Mouse (Mus musculus) lung, adult 2 months (tissue): ENCODE data around the gene Maml3. TPM values are rescaled to one million over a fixed set of nuclear protein-coding genes. Genes with fewer than 3 reads are reported as not detected.

Source experiments
- DNase-seq: peaks from one replicate; pipeline ENCODE4 v3.0.0; 2022
- H3K4me1 ChIP-seq: fragments of 200-500 bp; 2 replicates; pipeline ENCODE4 v1.6.1; 2011; ENCODE audit warnings: low read length; ENCODE audit not compliant: control insufficient read depth, insufficient read depth
- H3K4me3 ChIP-seq: fragments of 200-500 bp; replicated peaks from 2 replicates; pipeline ENCODE3; 2011; ENCODE audit warnings: low read depth, mild to moderate bottlenecking, control low read depth, low read length; ENCODE audit errors: extremely low read depth
- CTCF ChIP-seq: fragments of 200-500 bp; IDR thresholded peaks from 2 replicates; pipeline ENCODE4 v1.5.1; 2011; ENCODE audit warnings: mild to moderate bottlenecking, low read length, control low read depth; ENCODE audit not compliant: insufficient read depth
- POLR2A ChIP-seq: fragments of 200-500 bp; IDR thresholded peaks from 2 replicates; pipeline ENCODE4 v1.6.1; 2011; ENCODE audit warnings: low read depth, mild to moderate bottlenecking, control low read depth, low read length, borderline replicate concordance; ENCODE audit errors: extremely low read depth
- WGBS: fragments of 180-500 bp; shearing (Covaris S2); methylation state at CpG from one replicate; pipeline ENCODE4 v1.1.7; 2018; 5-methylcytosine and 5-hydroxymethylcytosine counted together
- polyA plus RNA-seq: library from polyadenylated mRNA; depleted of rRNA; stranded (reverse); fragments of >200 nt; gene quantifications from 2 replicates; pipeline ENCODE4 v1.2.3, GENCODE M21; 2012

The Maml3 gene
- polyA plus RNA-seq, 1 experiment, result 11.2 TPM

DNA sequence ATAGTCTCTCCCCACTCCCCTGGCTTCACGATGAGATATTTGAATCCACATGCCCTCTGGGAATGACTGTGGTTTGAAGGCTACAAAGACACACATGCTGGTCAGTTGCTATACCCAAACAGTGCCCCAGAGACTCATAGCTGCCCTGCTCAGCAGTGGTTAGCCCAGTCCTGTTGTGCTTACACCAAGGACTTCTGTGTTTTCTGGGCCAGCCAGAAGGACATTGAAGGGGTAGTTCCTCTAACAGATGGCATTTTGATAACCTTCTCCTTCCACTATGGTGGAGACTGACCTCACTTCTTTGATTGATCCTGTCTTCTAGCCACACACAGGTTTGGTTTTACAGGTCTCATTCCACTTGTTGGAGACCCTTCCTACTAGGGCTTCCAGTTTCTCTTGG lies 189.5 kb downstream of the Maml3 start:
- no peak for TF ChIP-seq CTCF
- no peak for TF ChIP-seq POLR2A
- no peak for DNase-seq
- Histone ChIP-seq H3K4me1 (peaks cover 9% of the 10 kb centered on the region), H3K4me3 (no peak overlapping the region)
- 61% methylated on average over 1 of the region's 1 CpGs for WGBS

DNA sequence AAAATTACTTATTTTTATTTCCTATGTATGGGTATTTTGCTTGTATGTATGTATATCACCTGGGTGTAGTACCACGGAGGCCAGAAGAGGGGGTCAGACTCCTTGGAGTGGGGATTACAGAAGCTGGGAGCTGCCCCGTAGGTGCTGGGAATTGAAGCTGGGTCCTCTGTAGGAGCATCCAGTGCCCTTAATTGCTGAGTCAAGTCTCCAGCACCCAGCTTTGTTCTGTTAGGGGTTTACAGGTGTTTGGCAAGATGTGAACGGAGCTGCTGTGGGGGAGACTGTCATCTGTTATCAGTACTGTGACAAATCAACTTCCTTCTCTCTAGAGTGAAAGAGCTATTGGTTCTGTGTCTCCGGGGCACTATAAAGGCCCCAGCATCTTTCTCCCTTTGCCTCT lies 190.0 kb downstream of the Maml3 start:
- TF ChIP-seq POLR2A (no peak), CTCF (no peak)
- WGBS, result 67% methylated on average over 4 of the region's 4 CpGs
- H3K4me3 ChIP-seq, result no peak overlapping the region

DNA sequence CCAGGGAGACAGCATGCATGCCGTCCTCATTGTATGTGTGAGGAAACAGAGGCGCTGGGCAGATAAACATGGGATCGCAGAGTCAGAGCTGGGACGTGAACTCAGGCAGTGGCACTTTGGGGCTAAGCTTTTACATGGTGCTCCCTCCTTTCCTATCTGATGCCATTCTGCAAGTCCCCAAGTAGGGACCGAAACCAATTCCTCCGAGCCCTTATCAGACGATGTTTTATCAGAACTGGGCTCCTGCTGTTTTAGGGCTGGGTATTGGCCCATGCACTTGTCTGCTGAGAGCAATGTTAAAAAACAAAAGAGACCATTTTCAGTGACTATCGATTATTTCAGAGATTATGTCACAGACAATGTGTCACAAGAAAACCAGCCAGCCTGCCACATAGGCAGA lies 191.4 kb downstream of the Maml3 start:
- TF ChIP-seq CTCF, result no peak
- TF ChIP-seq POLR2A, result no peak
- no peak for DNase-seq
- Histone ChIP-seq H3K4me1 (peaks cover 9% of the 10 kb centered on the region), H3K4me3 (no peak overlapping the region)
- 84% methylated on average over 8 of the region's 8 CpGs for WGBS

More for the DNA sequence above, 190.0 kb downstream of the Maml3 start:
- no peak for DNase-seq
- peaks cover 9% of the 10 kb centered on the region for H3K4me1 ChIP-seq

DNA sequence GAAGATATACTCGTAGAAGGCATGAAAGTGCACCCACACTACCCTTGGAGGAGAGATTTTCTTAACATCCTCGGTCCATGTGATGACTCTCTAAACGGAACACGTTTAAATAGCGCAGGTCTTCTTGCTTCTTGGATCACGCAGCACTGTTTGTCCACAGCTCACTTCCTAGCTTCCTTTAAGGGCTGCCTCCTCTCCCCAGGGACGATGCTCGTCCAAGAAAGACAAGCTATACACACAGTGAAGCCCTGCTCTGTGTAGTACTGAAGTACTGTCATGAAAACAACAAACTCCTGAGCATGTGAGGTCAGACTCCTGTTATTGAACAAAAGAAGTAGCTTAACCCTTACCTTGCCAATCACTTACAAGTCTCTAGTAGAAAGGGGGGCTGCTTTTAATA lies 192.7 kb downstream of the Maml3 start:
- H3K4me3 ChIP-seq, result no peak overlapping the region
- TF ChIP-seq POLR2A (no peak), CTCF (no peak)
- no peak for DNase-seq
- peaks cover 9% of the 10 kb centered on the region for H3K4me1 ChIP-seq
- WGBS, result 36% methylated on average over 8 of the region's 8 CpGs

DNA sequence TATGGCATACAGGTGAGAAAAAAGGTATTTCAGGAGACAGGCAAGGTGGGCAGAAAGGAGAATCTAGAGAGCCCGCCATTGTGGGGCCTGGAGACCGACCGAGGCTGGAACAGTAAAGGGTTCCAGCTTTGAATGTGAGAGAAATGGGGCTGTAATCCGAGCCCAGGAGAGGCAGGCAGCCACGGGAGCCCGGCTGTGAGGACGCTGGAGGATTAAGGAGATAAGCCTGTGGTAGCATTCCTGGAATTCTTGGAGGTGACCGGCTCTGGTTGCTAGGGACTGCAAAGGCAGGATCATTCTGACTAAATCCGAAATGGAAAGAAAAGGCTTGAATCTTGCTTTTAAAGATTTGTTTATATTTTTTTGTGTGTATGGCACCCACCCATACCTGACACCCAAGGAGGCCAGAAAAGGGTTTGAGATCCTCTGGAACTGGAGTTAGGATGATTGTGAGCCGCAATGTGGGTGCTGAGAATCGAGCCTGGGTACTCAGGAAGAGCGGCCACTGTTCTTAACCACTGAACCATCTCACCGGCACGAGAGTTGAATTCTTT lies 196.4 kb downstream of the Maml3 start:
- WGBS, result 48% methylated on average over 14 of the region's 14 CpGs
- no peak for TF ChIP-seq POLR2A
- TF ChIP-seq CTCF, result no peak
- H3K4me1 ChIP-seq, result no peaks in the 10 kb centered on the region
- DNase-seq, result no peak
- no peak overlapping the region for H3K4me3 ChIP-seq

DNA sequence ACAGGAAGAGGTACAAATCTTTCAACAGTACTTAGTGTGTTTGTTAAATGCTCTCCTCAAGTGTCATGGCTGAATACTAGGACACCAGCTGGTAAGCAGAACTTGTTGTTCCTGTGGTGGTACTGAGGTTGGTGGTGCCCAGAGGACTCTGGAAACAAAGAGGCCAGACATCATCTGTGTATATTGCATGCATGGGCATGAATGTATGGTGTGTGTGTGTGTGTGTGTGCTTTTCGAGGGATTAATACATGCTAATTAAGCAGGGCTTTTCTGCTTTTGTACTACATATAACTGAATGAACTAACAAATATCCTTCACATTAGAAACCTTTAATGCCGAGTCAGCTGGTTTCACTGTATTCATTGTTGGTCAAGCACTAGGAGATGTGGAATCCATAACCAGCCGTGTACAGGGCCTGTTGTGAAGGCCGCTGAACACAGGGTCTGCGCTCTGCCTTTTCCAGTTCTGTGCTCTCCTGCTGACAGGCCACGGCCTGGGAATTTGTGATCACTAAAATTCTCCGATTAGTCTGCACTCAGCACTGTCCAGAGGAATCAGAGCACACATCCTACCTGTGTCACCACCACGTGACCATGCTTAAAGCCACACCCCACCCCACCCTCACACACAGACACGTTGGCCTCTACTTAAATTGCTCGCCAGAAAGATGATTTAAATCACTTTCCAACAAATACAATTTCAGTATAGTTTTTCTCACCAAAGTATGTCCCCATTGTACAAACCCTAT lies 197.6 kb downstream of the Maml3 start:
- TF ChIP-seq POLR2A, result no peak
- TF ChIP-seq CTCF, result no peak
- Histone ChIP-seq H3K4me1 (no peaks in the 10 kb centered on the region), H3K4me3 (no peak overlapping the region)
- WGBS, result 78% methylated on average over 10 of the region's 10 CpGs
- DNase-seq, result no peak

DNA sequence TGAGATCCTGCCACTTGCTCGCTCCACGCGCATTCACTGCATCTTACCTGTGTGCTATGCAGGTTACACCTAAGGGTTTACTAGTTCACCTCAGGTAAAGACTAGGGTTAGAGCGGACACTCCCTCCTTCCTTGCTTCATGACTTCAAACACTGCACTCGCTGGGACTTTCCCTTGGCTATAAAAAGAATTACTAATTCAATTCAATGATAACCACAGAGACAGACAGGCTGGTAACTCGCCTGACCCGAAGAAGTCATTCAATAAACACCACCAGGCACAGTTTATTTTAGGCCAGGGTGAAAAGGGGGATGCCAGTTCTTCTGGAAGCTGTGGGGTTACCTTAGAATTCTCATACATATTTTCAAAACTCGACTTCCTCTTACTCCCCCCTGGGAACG lies 199.0 kb downstream of the Maml3 start:
- Histone ChIP-seq H3K4me3 (no peak overlapping the region), H3K4me1 (no peaks in the 10 kb centered on the region)
- DNase-seq, result no peak
- 36% methylated on average over 9 of the region's 9 CpGs for WGBS
- TF ChIP-seq POLR2A (no peak), CTCF (no peak)

DNA sequence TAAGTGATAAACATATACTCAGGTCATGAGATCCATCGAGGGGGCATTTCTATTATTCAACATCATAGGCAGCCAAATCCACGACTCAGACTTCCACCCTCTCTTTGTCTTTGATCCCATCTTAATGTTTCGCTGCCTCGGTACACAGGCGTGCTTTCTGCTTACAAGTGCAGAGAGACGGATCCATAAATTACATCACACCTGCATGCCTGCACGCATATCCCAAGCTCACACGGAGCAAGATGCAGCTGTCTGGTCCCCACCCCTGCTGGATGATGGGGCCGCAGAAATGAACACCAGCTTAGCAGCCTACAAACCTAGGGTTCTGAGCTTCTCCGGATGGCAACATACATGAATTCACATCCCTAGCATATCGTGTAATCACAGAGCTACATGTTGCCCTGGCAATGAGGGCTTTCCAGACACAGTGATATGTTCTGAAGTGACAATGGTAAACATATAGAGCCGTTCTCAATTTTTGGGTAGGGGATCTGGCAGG lies 200.5 kb downstream of the Maml3 start:
- 72% methylated on average over 12 of the region's 12 CpGs for WGBS
- no peak for TF ChIP-seq CTCF
- TF ChIP-seq POLR2A, result no peak
- no peak for DNase-seq
- no peak overlapping the region for H3K4me3 ChIP-seq
- no peaks in the 10 kb centered on the region for H3K4me1 ChIP-seq

DNA sequence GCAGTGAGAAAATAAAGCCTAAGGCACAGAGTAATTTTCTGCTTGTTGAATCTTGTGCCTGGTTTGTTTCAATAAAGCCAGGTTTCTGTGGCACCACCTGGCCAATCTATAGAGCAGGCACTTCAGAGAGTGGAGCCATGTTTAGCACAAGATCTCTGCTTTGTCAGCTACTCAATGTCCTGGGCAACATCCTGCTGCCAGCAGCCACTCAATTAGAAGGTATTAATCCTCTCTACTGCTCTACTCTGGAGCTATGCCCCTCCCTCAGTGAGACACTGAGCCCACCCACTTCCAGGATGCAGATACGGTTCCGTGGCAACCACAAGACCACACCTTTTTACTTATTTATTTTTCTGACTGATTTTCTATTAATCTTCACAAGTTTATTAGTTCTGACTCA lies 203.7 kb downstream of the Maml3 start:
- H3K4me3 ChIP-seq, result no peak overlapping the region
- TF ChIP-seq POLR2A (no peak), CTCF (no peak)
- no peak for DNase-seq
- H3K4me1 ChIP-seq, result no peaks in the 10 kb centered on the region
- 43% methylated on average over 2 of the region's 2 CpGs for WGBS

DNA sequence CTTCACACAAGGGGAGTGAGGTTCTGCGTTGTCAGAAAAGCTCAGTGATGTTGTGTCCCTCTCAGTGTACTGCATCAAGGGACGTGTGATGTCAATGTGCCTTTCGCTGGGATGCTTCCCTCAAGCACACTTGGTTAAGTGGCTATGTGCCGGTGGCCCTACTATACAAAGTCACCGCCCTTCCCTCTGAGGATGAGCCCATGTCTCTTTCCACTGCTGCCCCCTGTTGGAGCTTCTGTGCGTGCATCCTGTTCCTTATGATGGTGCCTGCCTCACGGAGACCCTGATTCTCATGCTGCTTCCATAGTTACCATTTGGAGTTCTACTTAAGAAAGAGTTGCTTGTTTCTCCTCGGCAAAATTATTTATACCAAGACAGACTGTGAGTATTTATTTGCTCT lies 210.4 kb downstream of the Maml3 start:
- WGBS, result 65% methylated on average over 8 of the region's 8 CpGs

More for the DNA sequence above, 210.4 kb downstream of the Maml3 start:
- H3K4me1 ChIP-seq, result no peaks in the 10 kb centered on the region
- DNase-seq, result no peak
- no peak for TF ChIP-seq POLR2A
- TF ChIP-seq CTCF, result peak; percentile 73
- H3K4me3 ChIP-seq, result no peak overlapping the region
